Mouse (Mus musculus) midbrain, embryonic 12.5 days (tissue): ENCODE data around the gene Xkr8. TPM values are rescaled to one million over a fixed set of nuclear protein-coding genes. Genes with fewer than 3 reads are reported as not detected.
"Not testable (repeated sequence)": the region's sequence is repeated elsewhere in the genome, so short reads cannot be mapped to it uniquely, and the experiment has no call there.

Source experiments
- ATAC-seq: fragments of 200-750 bp; cut with Nextera tagmentation; 2 replicates; pipeline ENCODE4 v1.8.0; 2017; ENCODE audit warnings: low read depth, moderate TSS enrichment, moderate library complexity; ENCODE audit not compliant: low FRiP score
- H3K27ac ChIP-seq: fragments of 300-500 bp; sonication (generic); replicated peaks from 2 replicates; pipeline ENCODE4 v1.5.1; 2016; ENCODE audit warnings: mild to moderate bottlenecking
- H3K27me3 ChIP-seq: fragments of 300-500 bp; sonication (generic); 2 replicates; pipeline ENCODE4 v1.6.1; 2016; ENCODE audit warnings: mild to moderate bottlenecking
- H3K36me3 ChIP-seq: fragments of 300-500 bp; sonication (generic); 2 replicates; pipeline ENCODE4 v1.6.1; 2016
- H3K4me1 ChIP-seq: fragments of 300-500 bp; sonication (generic); 2 replicates; pipeline ENCODE4 v1.6.1; 2016
- H3K4me2 ChIP-seq: fragments of 300-500 bp; sonication (generic); replicated peaks from 2 replicates; pipeline ENCODE4 v1.6.1; 2016; ENCODE audit warnings: mild to moderate bottlenecking, moderate library complexity
- H3K4me3 ChIP-seq: fragments of 300-500 bp; sonication (generic); 2 replicates; pipeline ENCODE4 v1.5.1; 2016; ENCODE audit warnings: mild to moderate bottlenecking
- H3K9ac ChIP-seq: fragments of 300-500 bp; sonication (generic); replicated peaks from 2 replicates; pipeline ENCODE4 v1.6.1; 2016; ENCODE audit warnings: mild to moderate bottlenecking, moderate library complexity
- H3K9me3 ChIP-seq: fragments of 300-500 bp; sonication (generic); 2 replicates; pipeline ENCODE4 v1.6.1; 2016; ENCODE audit warnings: mild to moderate bottlenecking
- whole genome bisulfite sequencing: fragments of 180-500 bp; shearing (Covaris S2); methylation state at CpG from one replicate; pipeline ENCODE4 v1.1.7; 2016; 5-methylcytosine and 5-hydroxymethylcytosine counted together
- polyA plus RNA-seq: library from polyadenylated mRNA; unstranded; fragments of >200 nt; fragmentation: Nextera tagmentation; extraction: Ambion mirVana; gene quantifications from 2 replicates; pipeline ENCODE4 v1.2.1, GENCODE M21; 2016

The Xkr8 gene
- polyA plus RNA-seq, 1 experiment from 2014 or later: 3.6 TPM

- ATAC-seq: no peak
- peak within 1 kb of the TSS; percentile 45; the same call in 1 of the 2 replicates for H3K9ac ChIP-seq
- H3K27ac ChIP-seq: no peak within 1 kb of the TSS
- H3K36me3 ChIP-seq: no peaks in the 10 kb centered on the region
- peaks cover 12% of the 10 kb centered on the region for H3K4me1 ChIP-seq
- peak within 1 kb of the TSS; percentile 73 for H3K4me2 ChIP-seq
- H3K9me3 ChIP-seq: no peaks in the 10 kb centered on the region
- 1% methylated on average over 22 of the region's 22 CpGs for WGBS
- H3K4me3 ChIP-seq: peak within 1 kb of the TSS; percentile 41
- peaks cover 33% of the 10 kb centered on the region for H3K27me3 ChIP-seq
Observed at GRCm38 (mm10) chr4:132756974-132757373, 24.6 kb upstream of the Xkr8 start, which contains the start of gene Smpdl3b. Smpdl3b (minus strand) TSS chr4:132757252.

GRCm38 (mm10) chr4:132752992-132753391, 20.6 kb upstream of the Xkr8 start:
- H3K4me3 ChIP-seq: no peak overlapping the region
- peaks cover 31% of the 10 kb centered on the region for H3K27me3 ChIP-seq
- no peak overlapping the region for H3K27ac ChIP-seq
- H3K9ac ChIP-seq: no peak overlapping the region
- H3K4me2 ChIP-seq: no peak overlapping the region
- H3K4me1 ChIP-seq: peaks cover 12% of the 10 kb centered on the region
- no peak for ATAC-seq
- no peaks in the 10 kb centered on the region for H3K9me3 ChIP-seq
- WGBS: 82% methylated on average over 6 of the region's 6 CpGs
- H3K36me3 ChIP-seq: no peaks in the 10 kb centered on the region

DNA sequence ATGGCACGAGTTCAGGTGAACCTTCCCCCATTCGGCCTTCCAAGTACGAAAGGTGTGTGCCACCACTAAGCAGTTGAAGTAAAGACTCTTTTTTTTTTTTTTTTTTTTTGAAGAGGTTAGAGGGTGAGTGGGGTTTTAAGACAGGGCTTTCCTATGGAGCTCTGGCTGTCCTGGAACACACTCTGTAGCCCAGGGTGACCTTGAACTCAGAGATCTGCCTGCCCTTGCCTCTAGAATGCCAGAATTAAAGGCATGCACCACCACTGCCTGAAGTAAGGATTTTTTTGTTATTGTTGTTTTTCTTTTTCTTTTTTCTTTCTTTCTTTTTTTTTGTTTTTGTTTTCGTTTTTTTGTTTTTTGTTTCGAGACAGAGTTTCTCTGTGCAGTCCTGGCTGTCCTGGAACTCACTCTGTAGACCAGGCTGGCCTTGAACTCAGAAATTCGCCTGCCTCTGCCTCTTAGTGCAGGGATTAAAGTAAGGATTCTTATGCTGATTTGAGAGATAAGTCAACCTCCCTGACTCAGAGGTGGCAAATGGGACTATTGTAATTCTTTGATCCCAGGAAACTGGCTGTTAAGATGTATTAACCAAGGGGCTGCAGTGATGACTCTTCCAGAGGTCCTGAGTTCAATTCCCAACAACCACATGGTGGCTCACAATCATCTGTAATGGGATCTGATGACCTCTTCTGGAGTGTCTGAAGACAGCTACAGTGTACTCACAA, 17.1 kb upstream of the Xkr8 start:
- Histone ChIP-seq H3K9me3 (no peaks in the 10 kb centered on the region), H3K4me1 (no peaks in the 10 kb centered on the region), H3K4me3 (no peak overlapping the region), H3K36me3 (no peaks in the 10 kb centered on the region), H3K9ac (no peak overlapping the region), H3K27me3 (no peaks in the 10 kb centered on the region), H3K4me2 (no peak overlapping the region), H3K27ac (no peak overlapping the region)
- 78% methylated on average over 6 of the region's 6 CpGs for WGBS
- ATAC-seq: no peak

- H3K4me2 ChIP-seq: no peak overlapping the region
- no peaks in the 10 kb centered on the region for H3K9me3 ChIP-seq
- no peak overlapping the region for H3K4me3 ChIP-seq
- H3K9ac ChIP-seq: no peak overlapping the region
- no peaks in the 10 kb centered on the region for H3K27me3 ChIP-seq
- no peaks in the 10 kb centered on the region for H3K4me1 ChIP-seq
- WGBS: 91% methylated on average over 4 of the region's 4 CpGs
- no peaks in the 10 kb centered on the region for H3K36me3 ChIP-seq
- no peak for ATAC-seq
- H3K27ac ChIP-seq: no peak overlapping the region
Observed at GRCm38 (mm10) chr4:132748778-132749177, 16.4 kb upstream of the Xkr8 start.

GRCm38 (mm10) chr4:132747664-132748259, 15.4 kb upstream of the Xkr8 start:
- 73% methylated on average over 9 of the region's 9 CpGs for WGBS
- no peaks in the 10 kb centered on the region for H3K9me3 ChIP-seq
- H3K27me3 ChIP-seq: no peaks in the 10 kb centered on the region
- H3K27ac ChIP-seq: no peak overlapping the region
- no peak overlapping the region for H3K9ac ChIP-seq
- no peak overlapping the region for H3K4me2 ChIP-seq
- no peak for ATAC-seq
- no peak overlapping the region for H3K4me3 ChIP-seq
- no peaks in the 10 kb centered on the region for H3K36me3 ChIP-seq
- no peaks in the 10 kb centered on the region for H3K4me1 ChIP-seq

- Histone ChIP-seq H3K9me3 (no peaks in the 10 kb centered on the region), H3K27ac (no peak overlapping the region), H3K27me3 (no peaks in the 10 kb centered on the region), H3K9ac (no peak overlapping the region), H3K4me1 (no peaks in the 10 kb centered on the region), H3K4me3 (no peak overlapping the region), H3K4me2 (no peak overlapping the region), H3K36me3 (no peaks in the 10 kb centered on the region)
- no peak for ATAC-seq
- 88% methylated on average over 9 of the region's 9 CpGs for WGBS
Observed at GRCm38 (mm10) chr4:132746911-132747517, 14.7 kb upstream of the Xkr8 start.

DNA sequence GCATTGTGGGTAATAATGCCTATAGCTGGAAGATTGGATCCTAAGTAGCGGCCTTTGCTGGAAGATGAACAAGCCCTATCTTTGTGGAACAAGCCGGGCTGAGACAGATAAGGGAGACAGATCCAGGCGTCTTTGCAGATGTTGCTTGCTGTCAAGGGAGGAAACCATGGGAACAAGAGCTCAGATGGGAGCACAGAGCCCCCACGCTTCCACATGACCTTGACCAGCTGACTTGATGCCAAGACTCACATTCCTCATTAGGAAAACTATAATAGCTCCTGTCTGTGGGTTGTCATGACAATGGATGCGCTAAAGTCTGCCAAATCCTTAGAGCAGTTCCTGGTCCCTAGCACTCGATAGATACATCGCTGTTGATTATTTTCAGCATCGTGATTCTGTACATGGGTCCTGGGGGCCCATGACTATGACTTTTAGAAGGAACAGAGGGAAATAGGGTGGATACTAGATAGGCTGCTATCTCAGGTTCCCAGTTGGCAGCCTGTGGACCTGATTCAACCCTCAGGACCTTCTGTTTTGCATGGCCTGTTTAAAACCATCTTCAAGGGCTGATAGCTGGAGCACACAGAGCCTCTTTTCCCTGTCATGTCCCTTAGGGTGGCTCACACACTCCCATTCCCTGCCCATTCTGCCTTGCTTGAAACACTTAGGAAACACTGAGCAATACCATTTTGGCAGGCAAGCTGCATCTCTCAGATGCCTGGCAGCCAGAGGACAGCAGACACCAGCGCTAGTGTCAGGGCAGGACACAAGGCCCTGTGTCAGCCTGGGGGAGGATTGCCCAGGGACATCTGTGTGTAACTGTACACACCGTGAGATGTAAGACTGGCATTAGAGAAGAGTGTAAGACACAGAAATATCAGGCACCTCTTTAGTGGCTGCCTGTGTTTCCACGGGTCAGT, 11.9 kb upstream of the Xkr8 start:
- WGBS: 75% methylated on average over 11 of the region's 11 CpGs
- Histone ChIP-seq H3K4me1 (no peaks in the 10 kb centered on the region), H3K9me3 (no peaks in the 10 kb centered on the region), H3K4me3 (no peak overlapping the region), H3K27me3 (no peaks in the 10 kb centered on the region), H3K27ac (peak overlapping the region; percentile 42; the same call in 1 of the 2 replicates), H3K4me2 (no peak overlapping the region), H3K9ac (no peak overlapping the region), H3K36me3 (no peaks in the 10 kb centered on the region)
- no peak for ATAC-seq

DNA sequence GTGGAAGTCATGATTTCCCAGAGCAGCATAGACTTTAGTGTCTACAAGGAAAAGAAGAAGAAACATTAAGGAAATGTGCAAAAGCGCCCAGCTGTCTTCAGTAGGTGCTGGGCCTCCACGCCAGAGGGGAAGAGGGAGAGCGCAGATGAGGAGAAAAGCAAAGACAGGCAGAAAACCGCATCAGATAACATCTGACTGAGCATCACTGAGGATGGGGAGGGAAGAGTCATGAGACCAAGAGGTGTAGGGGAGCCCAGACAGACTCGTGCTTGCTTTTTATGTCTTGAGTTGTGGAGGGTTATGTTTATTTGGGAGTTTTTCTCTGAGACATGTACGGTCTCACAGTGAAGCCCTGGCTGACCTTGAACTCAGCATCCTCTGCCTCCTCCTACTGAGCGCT, 9.1 kb upstream of the Xkr8 start:
- no peaks in the 10 kb centered on the region for H3K4me1 ChIP-seq
- no peaks in the 10 kb centered on the region for H3K27me3 ChIP-seq
- no peak overlapping the region for H3K4me3 ChIP-seq
- no peak overlapping the region for H3K27ac ChIP-seq
- H3K36me3 ChIP-seq: no peaks in the 10 kb centered on the region
- WGBS: 88% methylated on average over 7 of the region's 7 CpGs
- no peak for ATAC-seq
- H3K9me3 ChIP-seq: no peaks in the 10 kb centered on the region
- H3K4me2 ChIP-seq: no peak overlapping the region
- no peak overlapping the region for H3K9ac ChIP-seq

- H3K27ac ChIP-seq, H3K4me3 ChIP-seq, ATAC-seq, H3K4me1 ChIP-seq, H3K4me2 ChIP-seq, H3K9me3 ChIP-seq, H3K9ac ChIP-seq, H3K36me3 ChIP-seq, H3K27me3 ChIP-seq: not testable (repeated sequence)
- 87% methylated on average over 9 of the region's 9 CpGs for WGBS
Observed at GRCm38 (mm10) chr4:132737154-132737553, 4.8 kb upstream of the Xkr8 start.

DNA sequence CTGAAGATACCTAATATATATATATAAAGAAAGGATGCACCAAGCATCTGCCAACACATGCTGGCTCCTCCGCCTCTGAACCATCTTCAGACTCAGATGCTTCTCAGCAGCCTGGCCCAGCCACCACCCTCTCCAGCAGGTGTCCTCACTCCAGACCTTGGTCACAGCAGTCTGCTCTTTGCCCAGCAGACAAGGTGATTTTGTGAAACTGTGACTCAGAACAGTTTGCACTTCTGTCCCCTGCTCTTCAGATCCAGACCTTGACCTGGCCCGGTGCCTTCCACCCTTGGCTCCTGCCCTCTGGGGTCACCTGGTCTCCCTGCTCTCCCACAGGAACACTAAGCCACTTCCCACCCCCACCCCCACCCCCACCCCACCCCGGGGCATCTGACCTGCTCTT, 3.5 kb upstream of the Xkr8 start:
- no peak overlapping the region for H3K4me3 ChIP-seq
- H3K9me3 ChIP-seq: no peaks in the 10 kb centered on the region
- no peaks in the 10 kb centered on the region for H3K36me3 ChIP-seq
- no peak overlapping the region for H3K27ac ChIP-seq
- no peaks in the 10 kb centered on the region for H3K27me3 ChIP-seq
- ATAC-seq: no peak
- H3K9ac ChIP-seq: no peak overlapping the region
- H3K4me1 ChIP-seq: peaks cover 9% of the 10 kb centered on the region
- no peak overlapping the region for H3K4me2 ChIP-seq
- 77% methylated on average over 3 of the region's 3 CpGs for WGBS

GRCm38 (mm10) chr4:132735389-132735788, 3.0 kb upstream of the Xkr8 start:
- no peak for ATAC-seq
- WGBS: 86% methylated on average over 2 of the region's 2 CpGs
- no peaks in the 10 kb centered on the region for H3K9me3 ChIP-seq
- no peaks in the 10 kb centered on the region for H3K36me3 ChIP-seq
- peaks cover 9% of the 10 kb centered on the region for H3K4me1 ChIP-seq
- no peaks in the 10 kb centered on the region for H3K27me3 ChIP-seq
- no peak overlapping the region for H3K27ac ChIP-seq
- H3K4me3 ChIP-seq: no peak overlapping the region
- no peak overlapping the region for H3K4me2 ChIP-seq
- H3K9ac ChIP-seq: no peak overlapping the region

DNA sequence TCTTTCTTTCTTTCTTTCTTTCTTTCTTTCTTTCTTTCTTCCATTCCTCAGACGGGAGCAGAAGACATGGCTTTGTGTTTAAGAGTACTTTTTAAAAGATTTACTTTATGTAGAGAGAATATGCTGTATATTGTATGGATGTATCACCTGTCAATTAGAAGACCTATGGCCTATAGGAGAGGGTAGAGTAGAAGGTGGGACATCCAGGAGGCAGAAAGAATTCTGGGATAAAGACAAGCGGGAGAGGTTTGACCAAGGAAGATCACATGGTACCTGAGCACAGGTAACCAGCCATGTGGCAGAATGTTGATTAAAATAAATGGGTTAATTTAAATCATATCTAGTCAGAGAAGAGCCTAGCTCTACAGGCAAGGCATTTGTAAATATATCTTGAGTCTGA, 2.4 kb upstream of the Xkr8 start:
- Histone ChIP-seq H3K36me3 (no peaks in the 10 kb centered on the region), H3K9me3 (no peaks in the 10 kb centered on the region), H3K9ac (no peak overlapping the region), H3K27me3 (no peaks in the 10 kb centered on the region), H3K27ac (no peak overlapping the region), H3K4me2 (no peak overlapping the region), H3K4me1 (peaks cover 9% of the 10 kb centered on the region), H3K4me3 (no peak overlapping the region)
- 86% methylated on average over 2 of the region's 2 CpGs for WGBS
- ATAC-seq: no peak
